24 mouse cellular contexts compared by ENCODE assay signal in genomic region chr6:6016931-6017330, GRCm38 (mm10).
DNase-seq lines count a peak whose midpoint lies in the region; ATAC-seq and TF ChIP-seq lines count a peak whose summit lies in the region.
"Had no signal": no experiment of that assay in that cellular context is flagged by ENCODE, and none has a peak within 500 bp of the region (broad histone marks: within the 10 kb centered on the region; RNA-seq: fewer than 3 reads in every experiment).

No protein-coding gene starts in this region.

- no peaks in the 10 kb centered on the region for H3K9me3 ChIP-seq in heart, embryonic 11.5 days (replicated peaks; ENCODE audit: control insufficient read depth, low read length)
- H3K9me3 ChIP-seq in heart, postnatal 0 days (replicated peaks; ENCODE audit: control insufficient read depth, low read length) = no peaks in the 10 kb centered on the region
- H3K9me3 ChIP-seq in embryonic facial prominence, embryonic 10.5 days = no peaks in the 10 kb centered on the region
- no peaks in the 10 kb centered on the region for H3K9me3 ChIP-seq in limb, embryonic 12.5 days
- no peaks in the 10 kb centered on the region for H3K9me3 ChIP-seq in liver, postnatal 0 days (ENCODE audit: low read length)
- H3K9me3 ChIP-seq: forebrain, embryonic 10.5 days; intestine, embryonic 15.5 days; liver, embryonic 13.5 days; neural tube, embryonic 13.5 days had no signal

- H3K4me3 ChIP-seq in heart, embryonic 11.5 days (ENCODE audit: low read depth, low read length) = no peak overlapping the region
- H3K4me3 ChIP-seq in heart, postnatal 0 days (ENCODE audit: low read depth, low read length) = no peak overlapping the region
- H3K4me3 ChIP-seq in embryonic facial prominence, embryonic 10.5 days = no peak overlapping the region
- H3K4me3 ChIP-seq in limb, embryonic 12.5 days (replicated peaks) = no peak overlapping the region
- H3K4me3 ChIP-seq in liver, postnatal 0 days (ENCODE audit: low read depth, low read length) = no peak overlapping the region
- H3K4me3 ChIP-seq: forebrain, embryonic 10.5 days; gastrocnemius, adult 2 months; intestine, embryonic 15.5 days; left cerebral cortex, adult 2 months; liver, embryonic 13.5 days; neural tube, embryonic 13.5 days had no signal

- no peaks in the 10 kb centered on the region for H3K36me3 ChIP-seq in heart, embryonic 11.5 days (ENCODE audit: control insufficient read depth, insufficient read depth, low read length)
- no peaks in the 10 kb centered on the region for H3K36me3 ChIP-seq in heart, postnatal 0 days (replicated peaks; ENCODE audit: control insufficient read depth, insufficient read depth, low read length)
- H3K36me3 ChIP-seq in embryonic facial prominence, embryonic 10.5 days (replicated peaks) = no peaks in the 10 kb centered on the region
- H3K36me3 ChIP-seq in limb, embryonic 12.5 days = no peaks in the 10 kb centered on the region
- no peaks in the 10 kb centered on the region for H3K36me3 ChIP-seq in liver, postnatal 0 days (replicated peaks; ENCODE audit: insufficient read depth, low read length)
- H3K36me3 ChIP-seq: forebrain, embryonic 10.5 days; intestine, embryonic 15.5 days; liver, embryonic 13.5 days; neural tube, embryonic 13.5 days had no signal

- H3K9ac ChIP-seq in heart, embryonic 11.5 days (ENCODE audit: low read depth, low read length) = no peak overlapping the region
- no peak overlapping the region for H3K9ac ChIP-seq in heart, postnatal 0 days (replicated peaks; ENCODE audit: low read depth, low read length)
- no peak overlapping the region for H3K9ac ChIP-seq in limb, embryonic 12.5 days (replicated peaks)
- H3K9ac ChIP-seq in liver, postnatal 0 days (replicated peaks) = no peak overlapping the region
- H3K9ac ChIP-seq: intestine, embryonic 15.5 days; liver, embryonic 13.5 days; lung, embryonic 14.5 days; neural tube, embryonic 13.5 days had no signal

- H3K4me2 ChIP-seq in heart, embryonic 11.5 days = peak overlapping the region; percentile 36; the same call in 1 of the 2 replicates
- peak overlapping the region; percentile 14 for H3K4me2 ChIP-seq in heart, postnatal 0 days (ENCODE audit: low read depth, low read length)
- peak overlapping the region; percentile 11; the same call in 1 of the 2 replicates for H3K4me2 ChIP-seq in limb, embryonic 12.5 days
- H3K4me2 ChIP-seq in liver, postnatal 0 days (ENCODE audit: low read depth, low read length) = no peak overlapping the region
- H3K4me2 ChIP-seq: intestine, embryonic 15.5 days; liver, embryonic 13.5 days; lung, embryonic 14.5 days; neural tube, embryonic 13.5 days had no signal

- intact Hi-C loops in heart, postnatal 25 days (cut with DNase I) = no loop called here

- H3K27ac ChIP-seq in heart, embryonic 11.5 days (ENCODE audit: low read depth, low read length) = no peak overlapping the region
- H3K27ac ChIP-seq in heart, postnatal 0 days (ENCODE audit: low read depth) = no peak overlapping the region
- no peak overlapping the region for H3K27ac ChIP-seq in embryonic facial prominence, embryonic 10.5 days (replicated peaks)
- H3K27ac ChIP-seq in limb, embryonic 12.5 days = peak overlapping the region; percentile 36; the same call in 1 of the 2 replicates
- H3K27ac ChIP-seq in liver, postnatal 0 days (ENCODE audit: low read depth) = no peak overlapping the region
- H3K27ac ChIP-seq: forebrain, embryonic 10.5 days; gastrocnemius, adult 2 months; intestine, embryonic 15.5 days; left cerebral cortex, adult 2 months; liver, embryonic 13.5 days; neural tube, embryonic 13.5 days had no signal

- no peak for TF ChIP-seq CTCF in heart, postnatal 0 days (IDR thresholded peaks at IDR 0.05; ENCODE audit: low read depth)
- TF ChIP-seq CTCF in liver, postnatal 0 days (IDR thresholded peaks at IDR 0.05; ENCODE audit: low read depth) = no peak

- 37% methylated on average over 9 of the region's 9 CpGs for WGBS in heart, embryonic 11.5 days (ENCODE audit: insufficient replicate concordance)
- WGBS in heart, postnatal 0 days = 53% methylated on average over 9 of the region's 9 CpGs
- 35% methylated on average over 9 of the region's 9 CpGs for WGBS in embryonic facial prominence, embryonic 10.5 days
- WGBS in limb, embryonic 12.5 days = 11% methylated on average over 9 of the region's 9 CpGs
- WGBS in liver, postnatal 0 days (ENCODE audit: insufficient replicate concordance) = 67% methylated on average over 9 of the region's 9 CpGs

- ATAC-seq in heart, embryonic 11.5 days (replicated peaks; ENCODE audit: insufficient number of reproducible peaks, low FRiP score, low TSS enrichment) = no peak
- ATAC-seq in heart, postnatal 0 days (ENCODE audit: insufficient read depth, low read depth) = no peak
- ATAC-seq in limb, embryonic 12.5 days (ENCODE audit: insufficient number of reproducible peaks, insufficient read depth, low FRiP score, low TSS enrichment, low read depth) = no peak
- no peak for ATAC-seq in liver, postnatal 0 days
- ATAC-seq: hindbrain, embryonic 16.5 days; intestine, embryonic 15.5 days had no signal

- no peak for DNase-seq in heart, postnatal 25 days (ENCODE audit: low spot score)
- DNase-seq in heart, postnatal 0 days (ENCODE audit: low spot score) = no peak
- DNase-seq in heart, postnatal 4 days = no peak
- peak; percentile 61 for DNase-seq in embryonic facial prominence, embryonic 10.5 days (ENCODE audit: low spot score)
- DNase-seq in gastrocnemius, adult 18-20 months (ENCODE audit: low spot score) = no peak
- no peak for DNase-seq in liver, postnatal 0 days
- DNase-seq: adrenal gland, postnatal 36 days; cerebellum, adult 11 months; cerebellum, postnatal 10 days; gastrocnemius, adult 2 months; kidney, adult 8-10 months; kidney, postnatal 10 days; liver, embryonic 13.5 days; lung, embryonic 14.5 days; midbrain, embryonic 14.5 days; right cerebral cortex, postnatal 4 days; thymus, postnatal 14 days had no signal

- TF ChIP-seq EP300 in heart, postnatal 0 days (IDR thresholded peaks at IDR 0.05; ENCODE audit: low read depth) = no peak
- TF ChIP-seq EP300 in liver, postnatal 0 days (IDR thresholded peaks at IDR 0.05; ENCODE audit: low read depth) = no peak

- H3K27me3 ChIP-seq in heart, embryonic 11.5 days (ENCODE audit: control insufficient read depth, insufficient read depth, low read length) = no peaks in the 10 kb centered on the region
- no peaks in the 10 kb centered on the region for H3K27me3 ChIP-seq in heart, postnatal 0 days (ENCODE audit: control insufficient read depth, insufficient read depth, low read length)
- no peaks in the 10 kb centered on the region for H3K27me3 ChIP-seq in embryonic facial prominence, embryonic 10.5 days (replicated peaks; ENCODE audit: low read depth, poor library complexity, severe bottlenecking)
- H3K27me3 ChIP-seq in limb, embryonic 12.5 days = no peaks in the 10 kb centered on the region
- H3K27me3 ChIP-seq in liver, postnatal 0 days (ENCODE audit: insufficient read depth, low read length) = no peaks in the 10 kb centered on the region
- H3K27me3 ChIP-seq: intestine, embryonic 15.5 days; liver, embryonic 13.5 days; neural tube, embryonic 13.5 days had no signal

- 0 out of 2 replicates have a peak, but pooled peaks cover 4% of the 10 kb centered on the region for H3K4me1 ChIP-seq in heart, embryonic 11.5 days (ENCODE audit: control insufficient read depth, insufficient read depth, low read length)
- H3K4me1 ChIP-seq in heart, postnatal 0 days (ENCODE audit: control insufficient read depth, insufficient read depth) = no peaks in the 10 kb centered on the region
- peaks cover 12% of the 10 kb centered on the region for H3K4me1 ChIP-seq in embryonic facial prominence, embryonic 10.5 days
- H3K4me1 ChIP-seq in limb, embryonic 12.5 days (replicated peaks) = peaks cover 30% of the 10 kb centered on the region
- H3K4me1 ChIP-seq in liver, postnatal 0 days (ENCODE audit: insufficient read depth) = no peaks in the 10 kb centered on the region
- H3K4me1 ChIP-seq: intestine, embryonic 15.5 days; liver, embryonic 13.5 days; neural tube, embryonic 13.5 days had no signal
